Comparison of ENCODE assay signal across 23 mouse cellular contexts in genomic region chr7:37870956-37871355, GRCm38 (mm10).
A peak's percentile ranks its signal among the peaks of the same experiment; 100 is the strongest.
DNase-seq lines count a peak whose midpoint lies in the region; ATAC-seq and TF ChIP-seq lines count a peak whose summit lies in the region.
"Had no signal": no experiment of that assay in that cellular context is flagged by ENCODE, and none has a peak within 500 bp of the region (broad histone marks: within the 10 kb centered on the region; RNA-seq: fewer than 3 reads in every experiment).

No protein-coding gene starts in this region.

- TF ChIP-seq CTCF in brain, embryonic 14.5 days (IDR thresholded peaks at IDR 0.05; ENCODE audit: borderline replicate concordance, extremely low read depth, insufficient read depth, insufficient read length) = no peak

- no peak overlapping the region for H3K4me2 ChIP-seq in forebrain, embryonic 14.5 days (ENCODE audit: low read length)
- H3K4me2 ChIP-seq in forebrain, embryonic 12.5 days = no peak overlapping the region
- H3K4me2 ChIP-seq: embryonic facial prominence, embryonic 15.5 days; heart, embryonic 11.5 days; kidney, embryonic 15.5 days; limb, embryonic 13.5 days; liver, embryonic 12.5 days had no signal

- WGBS in forebrain, embryonic 14.5 days = 62% methylated on average over 5 of the region's 5 CpGs
- 79% methylated on average over 5 of the region's 5 CpGs for WGBS in forebrain, embryonic 12.5 days

- no peak overlapping the region for H3K9ac ChIP-seq in forebrain, embryonic 14.5 days (ENCODE audit: low read length)
- no peak overlapping the region for H3K9ac ChIP-seq in forebrain, embryonic 12.5 days
- H3K9ac ChIP-seq: embryonic facial prominence, embryonic 15.5 days; kidney, embryonic 15.5 days; limb, embryonic 13.5 days; liver, embryonic 12.5 days had no signal

- peaks cover 5% of the 10 kb centered on the region for H3K4me1 ChIP-seq in forebrain, embryonic 14.5 days (ENCODE audit: control insufficient read depth, insufficient read depth, low read length)
- H3K4me1 ChIP-seq in forebrain, embryonic 12.5 days = peaks cover 6% of the 10 kb centered on the region; the same call in 1 of the 2 replicates
- H3K4me1 ChIP-seq: liver, embryonic 12.5 days had no signal

- intact Hi-C loops in left cerebral cortex, postnatal 25 days (cut with DNase I) = no loop called here

- DNase-seq in forebrain, embryonic 14.5 days (ENCODE audit: low spot score) = peak; percentile 43
- peak; percentile 28 for DNase-seq in layer of hippocampus, adult 11-12 months (ENCODE audit: low spot score)
- no peak for DNase-seq in layer of hippocampus, postnatal 10 days (ENCODE audit: low spot score in 2 of 2)
- peak; percentile 52 for DNase-seq in brain, embryonic 14.5 days (ENCODE audit: low read depth)
- DNase-seq in layer of hippocampus, adult 8-10 months (ENCODE audit: low spot score in 2 of 2) = peak; percentile 6 to 11
- DNase-seq in cerebellum, postnatal 10 days = no peak
- no peak for DNase-seq in left cerebral cortex, postnatal 25 days (ENCODE audit: low spot score in 2 of 2)
- DNase-seq: adrenal gland, postnatal 14 days; cerebellum, adult 9-10 months; gastrocnemius, postnatal 10 days; kidney, adult 11 months; kidney, postnatal 36 days; lung, adult 2 months; lung, postnatal 14 days; thymus, postnatal 25 days had no signal

- 0 out of 2 replicates have a peak overlapping the region, but pooled peaks have one; percentile 33 for H3K27ac ChIP-seq in forebrain, embryonic 14.5 days (ENCODE audit: low read depth, low read length)
- H3K27ac ChIP-seq in forebrain, embryonic 12.5 days = no peak overlapping the region
- H3K27ac ChIP-seq: embryonic facial prominence, embryonic 15.5 days; kidney, embryonic 15.5 days; limb, embryonic 13.5 days; liver, embryonic 12.5 days had no signal

- H3K27me3 ChIP-seq in forebrain, embryonic 14.5 days (replicated peaks; ENCODE audit: control insufficient read depth, insufficient read depth, low read length) = no peaks in the 10 kb centered on the region
- H3K27me3 ChIP-seq in forebrain, embryonic 12.5 days = no peaks in the 10 kb centered on the region
- H3K27me3 ChIP-seq: embryonic facial prominence, embryonic 15.5 days; kidney, embryonic 15.5 days; liver, embryonic 12.5 days had no signal

- no peaks in the 10 kb centered on the region for H3K36me3 ChIP-seq in forebrain, embryonic 14.5 days (ENCODE audit: control insufficient read depth, insufficient read depth, low read length)
- no peaks in the 10 kb centered on the region for H3K36me3 ChIP-seq in forebrain, embryonic 12.5 days (replicated peaks)
- H3K36me3 ChIP-seq: embryonic facial prominence, embryonic 15.5 days; kidney, embryonic 15.5 days; limb, embryonic 13.5 days; liver, embryonic 12.5 days had no signal

- TF ChIP-seq POLR2A in brain, embryonic 14.5 days (IDR thresholded peaks at IDR 0.05; ENCODE audit: borderline replicate concordance, extremely low read depth, insufficient read depth, insufficient read length, poor library complexity, severe bottlenecking) = no peak

- no peaks in the 10 kb centered on the region for H3K9me3 ChIP-seq in forebrain, embryonic 14.5 days (replicated peaks; ENCODE audit: control insufficient read depth, low read length)
- H3K9me3 ChIP-seq in forebrain, embryonic 12.5 days = no peaks in the 10 kb centered on the region
- H3K9me3 ChIP-seq: embryonic facial prominence, embryonic 15.5 days; kidney, embryonic 15.5 days; limb, embryonic 13.5 days; liver, embryonic 12.5 days had no signal

- no peak overlapping the region for H3K4me3 ChIP-seq in forebrain, embryonic 14.5 days (ENCODE audit: low read depth, low read length)
- H3K4me3 ChIP-seq in forebrain, embryonic 12.5 days (replicated peaks) = no peak overlapping the region
- H3K4me3 ChIP-seq: embryonic facial prominence, embryonic 15.5 days; kidney, embryonic 15.5 days; limb, embryonic 13.5 days; liver, embryonic 12.5 days had no signal

- ATAC-seq in forebrain, embryonic 14.5 days = no peak
- no peak for ATAC-seq in forebrain, embryonic 12.5 days (ENCODE audit: low FRiP score)
- ATAC-seq: CD4-positive, CD25-positive, alpha-beta regulatory T cell, adult 4 months; liver, embryonic 12.5 days; midbrain, embryonic 16.5 days had no signal

Comparison
In these comparisons a context has a peak if more than half of its experiments do, and no peak if none do; other contexts are left out.
1. DNase-seq: peak in forebrain, embryonic 14.5 days (single experiment), layer of hippocampus, adult 11-12 months (single experiment), brain, embryonic 14.5 days (single experiment) and layer of hippocampus, adult 8-10 months (2 of 2); none in layer of hippocampus, postnatal 10 days (0 of 2), cerebellum, postnatal 10 days (0 of 2) and left cerebral cortex, postnatal 25 days (0 of 2).